ENCODE assay signal across 27 mouse cellular contexts in the genomic region with DNA sequence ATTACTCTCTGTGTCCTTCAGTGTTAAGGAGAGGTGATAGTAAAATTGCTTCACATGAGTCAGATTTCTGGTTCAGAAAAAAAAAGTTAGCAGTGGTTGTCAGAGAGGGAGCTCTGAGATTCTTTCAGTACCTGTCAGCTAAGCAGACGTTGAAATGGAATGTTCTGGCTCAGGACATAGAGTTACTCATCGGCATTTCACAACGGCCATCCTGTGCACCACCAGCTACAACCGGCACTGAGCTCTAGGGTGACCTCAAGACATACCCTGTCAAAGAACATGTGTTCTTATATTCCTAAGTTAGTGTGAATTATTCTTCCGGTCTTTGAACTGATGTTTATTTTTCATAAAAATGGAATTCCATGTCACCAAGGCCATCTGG. TPM values are rescaled to one million over a fixed set of nuclear protein-coding genes. Genes with fewer than 3 reads are reported as not detected.
DNase-seq lines count a peak whose midpoint lies in the region; ATAC-seq and TF ChIP-seq lines count a peak whose summit lies in the region.
"Had no signal": no experiment of that assay in that cellular context is flagged by ENCODE, and none has a peak within 500 bp of the region (broad histone marks: within the 10 kb centered on the region; RNA-seq: fewer than 3 reads in every experiment).

No protein-coding gene starts in this region.

- TF ChIP-seq EP300 in liver, postnatal 0 days (IDR thresholded peaks at IDR 0.05; ENCODE audit: low read depth), result peak; percentile 33; the same call in 1 of the 2 replicates

- H3K4me1 ChIP-seq in liver, postnatal 0 days (ENCODE audit: insufficient read depth), result no peaks in the 10 kb centered on the region
- H3K4me1 ChIP-seq in liver, embryonic 11.5 days (replicated peaks; ENCODE audit: control insufficient read depth, insufficient read depth, low read length), result no peaks in the 10 kb centered on the region
- H3K4me1 ChIP-seq: forebrain, embryonic 15.5 days; liver, embryonic 12.5 days had no signal

- DNase-seq in adrenal gland, postnatal 14 days, result peak; percentile 55
- no peak for DNase-seq in adrenal gland, adult 18-20 months (ENCODE audit: low spot score in 2 of 2)
- DNase-seq in liver, postnatal 0 days, result no peak
- DNase-seq in liver, embryonic 11.5 days (ENCODE audit: low spot score), result no peak
- peak; percentile 32 for DNase-seq in NIH3T3 (ENCODE audit: low read depth)
- DNase-seq in layer of hippocampus, adult 8-10 months (ENCODE audit: low spot score in 2 of 2), result no peak
- DNase-seq in frontal cortex, postnatal 36 days (ENCODE audit: low spot score in 2 of 2), result no peak
- DNase-seq: cerebellum, adult 2 months; cerebellum, postnatal 25 days; gastrocnemius, postnatal 10 days; kidney, postnatal 25 days; thymus, adult 2 months had no signal

- H3K27me3 ChIP-seq in liver, postnatal 0 days (ENCODE audit: insufficient read depth, low read length), result no peaks in the 10 kb centered on the region
- H3K27me3 ChIP-seq in liver, embryonic 11.5 days (replicated peaks; ENCODE audit: control insufficient read depth, insufficient read depth, low read length), result no peaks in the 10 kb centered on the region
- H3K27me3 ChIP-seq: forebrain, embryonic 15.5 days; heart, embryonic 15.5 days; hindbrain, embryonic 13.5 days; kidney, embryonic 15.5 days; limb, embryonic 13.5 days; liver, embryonic 12.5 days; midbrain, embryonic 13.5 days; Patski had no signal

- H3K36me3 ChIP-seq in liver, postnatal 0 days (replicated peaks; ENCODE audit: insufficient read depth, low read length), result no peaks in the 10 kb centered on the region
- no peaks in the 10 kb centered on the region for H3K36me3 ChIP-seq in liver, embryonic 11.5 days (ENCODE audit: control insufficient read depth, insufficient read depth, low read length)
- H3K36me3 ChIP-seq: forebrain, embryonic 10.5 days; forebrain, embryonic 15.5 days; heart, embryonic 10.5 days; heart, embryonic 15.5 days; hindbrain, embryonic 13.5 days; kidney, embryonic 15.5 days; limb, embryonic 13.5 days; liver, embryonic 12.5 days; midbrain, embryonic 13.5 days had no signal

- no peaks in the 10 kb centered on the region for H3K9me3 ChIP-seq in liver, postnatal 0 days (ENCODE audit: low read length)
- no peaks in the 10 kb centered on the region for H3K9me3 ChIP-seq in liver, embryonic 11.5 days (ENCODE audit: control insufficient read depth, low read length)
- H3K9me3 ChIP-seq: forebrain, embryonic 10.5 days; forebrain, embryonic 15.5 days; heart, embryonic 10.5 days; heart, embryonic 15.5 days; hindbrain, embryonic 13.5 days; kidney, embryonic 15.5 days; limb, embryonic 13.5 days; liver, embryonic 12.5 days; midbrain, embryonic 13.5 days had no signal

- WGBS in liver, postnatal 0 days (ENCODE audit: insufficient replicate concordance), result 70% methylated on average over 5 of the region's 5 CpGs
- WGBS in liver, embryonic 11.5 days, result 91% methylated on average over 5 of the region's 5 CpGs

- no peak overlapping the region for H3K9ac ChIP-seq in liver, postnatal 0 days (replicated peaks)
- H3K9ac ChIP-seq in liver, embryonic 11.5 days (ENCODE audit: low read depth, low read length), result no peak overlapping the region
- H3K9ac ChIP-seq: forebrain, embryonic 15.5 days; heart, embryonic 15.5 days; hindbrain, embryonic 13.5 days; kidney, embryonic 15.5 days; limb, embryonic 13.5 days; liver, embryonic 12.5 days; lung, embryonic 14.5 days; midbrain, embryonic 13.5 days had no signal

- no peak overlapping the region for H3K4me3 ChIP-seq in liver, postnatal 0 days (ENCODE audit: low read depth, low read length)
- H3K4me3 ChIP-seq in liver, embryonic 11.5 days (ENCODE audit: low read depth, low read length), result no peak overlapping the region
- H3K4me3 ChIP-seq: forebrain, embryonic 10.5 days; forebrain, embryonic 15.5 days; heart, embryonic 10.5 days; heart, embryonic 15.5 days; hindbrain, embryonic 13.5 days; kidney, embryonic 15.5 days; limb, embryonic 13.5 days; liver, embryonic 12.5 days; midbrain, embryonic 13.5 days had no signal

- 0 out of 2 replicates have a peak, but pooled peaks have one; percentile 43 for ATAC-seq in liver, postnatal 0 days
- ATAC-seq in liver, embryonic 11.5 days (replicated peaks; ENCODE audit: low FRiP score), result no peak
- ATAC-seq in megakaryocyte, adult 5-6 weeks (ENCODE audit: poor library complexity, severe bottlenecking), result 0 out of 2 replicates have a peak, but pooled peaks have one; percentile 19
- ATAC-seq: forebrain, embryonic 15.5 days; intestine, embryonic 16.5 days; liver, embryonic 12.5 days; midbrain, embryonic 13.5 days; Patski had no signal

- H3K27ac ChIP-seq in liver, postnatal 0 days (ENCODE audit: low read depth), result peak overlapping the region; percentile 26; the same call in 1 of the 2 replicates
- no peak overlapping the region for H3K27ac ChIP-seq in liver, embryonic 11.5 days (ENCODE audit: low read depth, low read length)
- H3K27ac ChIP-seq: forebrain, embryonic 10.5 days; forebrain, embryonic 15.5 days; heart, embryonic 10.5 days; heart, embryonic 15.5 days; hindbrain, embryonic 13.5 days; kidney, embryonic 15.5 days; liver, embryonic 12.5 days; midbrain, embryonic 13.5 days had no signal

- no peak overlapping the region for H3K4me2 ChIP-seq in liver, postnatal 0 days (ENCODE audit: low read depth, low read length)
- H3K4me2 ChIP-seq in liver, embryonic 11.5 days, result no peak overlapping the region
- H3K4me2 ChIP-seq: forebrain, embryonic 15.5 days; heart, embryonic 15.5 days; hindbrain, embryonic 13.5 days; kidney, embryonic 15.5 days; limb, embryonic 13.5 days; liver, embryonic 12.5 days; lung, embryonic 14.5 days; midbrain, embryonic 13.5 days had no signal

- TF ChIP-seq CTCF in liver, postnatal 0 days (IDR thresholded peaks at IDR 0.05; ENCODE audit: low read depth), result no peak

RNA-seq across cellular contexts. Expression of a gene that starts 55.4 kb away (rescaled TPM):
- 3.8 and 4.4 TPM in 2 replicates for total RNA-seq in adrenal gland, postnatal 14 days (2021)
- 1 to 10 TPM in 1 of 2 experiments, under 1 TPM in 1; 0.80 to 4.8 TPM for total RNA-seq in adrenal gland, adult 18-20 months (2021)
- 1.3 and 1.5 TPM in 2 replicates for polyA plus RNA-seq in liver, postnatal 0 days (2015; fragmentation: Nextera tagmentation; extraction: Ambion mirVana)
- polyA plus RNA-seq in liver, embryonic 11.5 days (2014; fragmentation: Nextera tagmentation; extraction: Ambion mirVana), result 0.11 and 0.40 TPM in 2 replicates
- total RNA-seq in megakaryocyte, adult 5-6 weeks (2015), result 0.16 and 0.36 TPM in 2 replicates
- not detected in 2 replicates for total RNA-seq in megakaryocyte, adult 5-6 weeks (2017)
- total RNA-seq in layer of hippocampus, adult 8-10 months (2022), result 1 to 10 TPM; 3.8 to 5.5 (median 4.2) TPM
- total RNA-seq: gastrocnemius, postnatal 10 days; megakaryocyte-erythroid progenitor cell, adult 5-6 weeks; monocyte, adult 5-6 weeks had no signal
- polyA plus RNA-seq: heart, embryonic 10.5 days had no signal

Comparison
In these comparisons a context has a peak if more than half of its experiments do, and no peak if none do; other contexts are left out.
1. DNase-seq: peak in adrenal gland, postnatal 14 days (single experiment) and NIH3T3 (single experiment); none in adrenal gland, adult 18-20 months (0 of 2), liver, postnatal 0 days (single experiment), liver, embryonic 11.5 days (single experiment), layer of hippocampus, adult 8-10 months (0 of 2) and frontal cortex, postnatal 36 days (0 of 2).